Mouse (Mus musculus) retina, embryonic 14.5 days (tissue): Measurements from ENCODE around the gene Amfr.

Experiments used
- DNase-seq: peaks from one replicate; pipeline ENCODE4 v3.0.0-alpha.2; 2015; ENCODE audit warnings: low spot score

The Amfr gene

GRCm38 (mm10) chr8:94012013-94012951, at the start of gene Amfr:
Gene Amfr (minus strand): TSS chr8:94012842.
- DNase-seq, result peak; percentile 82

- peak; percentile 82 for DNase-seq
Measured at GRCm38 (mm10) chr8:94057157-94057854, 44.7 kb upstream of the Amfr start.

GRCm38 (mm10) chr8:94052696-94053095, 40.1 kb upstream of the Amfr start:
- DNase-seq, result no peak

GRCm38 (mm10) chr8:94047845-94048244, 35.2 kb upstream of the Amfr start:
- no peak for DNase-seq

GRCm38 (mm10) chr8:94037806-94038205, 25.2 kb upstream of the Amfr start:
- DNase-seq, result peak; percentile 22

- DNase-seq, result peak; percentile 100
Measured at GRCm38 (mm10) chr8:94036944-94037524, 24.4 kb upstream of the Amfr start, which contains the start of the genes Nudt21 and Ogfod1. Gene Nudt21 (minus strand): TSS chr8:94037031. Gene Ogfod1 (plus strand): TSS chr8:94037198.

- peak; percentile 75 for DNase-seq
Measured at GRCm38 (mm10) chr8:94036541-94036940, 23.9 kb upstream of the Amfr start.

- no peak for DNase-seq
Measured at GRCm38 (mm10) chr8:94035200-94035599, 22.6 kb upstream of the Amfr start.

GRCm38 (mm10) chr8:94033601-94034000, 21.0 kb upstream of the Amfr start:
- no peak for DNase-seq

- no peak for DNase-seq
Measured at GRCm38 (mm10) chr8:94029701-94030100, 17.1 kb upstream of the Amfr start.

- no peak for DNase-seq
Measured at GRCm38 (mm10) chr8:94023916-94024315, 11.3 kb upstream of the Amfr start.

- no peak for DNase-seq
Measured at GRCm38 (mm10) chr8:94013026-94013612, 477 bp upstream of the Amfr start.

GRCm38 (mm10) chr8:94011076-94012012, 1.3 kb downstream of the Amfr start:
- no peak for DNase-seq

GRCm38 (mm10) chr8:94010101-94010705, 2.4 kb downstream of the Amfr start:
- no peak for DNase-seq

- DNase-seq, result no peak
Measured at GRCm38 (mm10) chr8:94009243-94009845, 3.3 kb downstream of the Amfr start.

- DNase-seq, result no peak
Measured at GRCm38 (mm10) chr8:94004139-94004538, 8.5 kb downstream of the Amfr start.

GRCm38 (mm10) chr8:93998961-93999360, 13.7 kb downstream of the Amfr start:
- DNase-seq, result no peak

- no peak for DNase-seq
Measured at GRCm38 (mm10) chr8:93989739-93990138, 22.9 kb downstream of the Amfr start.

- DNase-seq, result no peak
Measured at GRCm38 (mm10) chr8:93984731-93985130, 27.9 kb downstream of the Amfr start.

GRCm38 (mm10) chr8:93983827-93984226, 28.8 kb downstream of the Amfr start:
- peak; percentile 24 for DNase-seq
